Mouse (Mus musculus) heart, adult 2 months (tissue): ENCODE measurements around the gene Tmem177.
A peak's percentile ranks its signal among the peaks of the same experiment; 100 is the strongest.

ENCODE experiments used
- CTCF ChIP-seq: fragments of 200-600 bp; IDR thresholded peaks from 2 replicates; pipeline ENCODE4 v1.8.1; 2022; ENCODE audit warnings: antibody characterized with exemption, mild to moderate bottlenecking, moderate library complexity
- EP300 ChIP-seq: fragments of 200-500 bp; IDR thresholded peaks from 2 replicates; pipeline ENCODE4 v1.6.1; 2011; ENCODE audit warnings: low read depth, low read length, control low read depth; ENCODE audit not compliant: insufficient read depth

- TF ChIP-seq CTCF: peak; percentile 64
- TF ChIP-seq EP300: no peak
These were observed 6.3 kb upstream of the Tmem177 start for GRCm38 (mm10) chr1:119919299-119919698.
